Mouse (Mus musculus): Measurements from ENCODE around the gene Pin4.
"Not testable (repeated sequence)": the region's sequence is repeated elsewhere in the genome, so short reads cannot be mapped to it uniquely, and the experiment has no call there.

- not testable (repeated sequence) for TF ChIP-seq EP300 (IDR thresholded peaks at IDR 0.05; ENCODE audit: insufficient read depth, low read depth, low read length); CTCF (IDR thresholded peaks at IDR 0.05; ENCODE audit: low read depth, low read length); POLR2A (IDR thresholded peaks at IDR 0.05; ENCODE audit: insufficient read depth, low read length)
Observed at GRCm38 (mm10) chrX:102103830-102104229, 15.4 kb upstream of the Pin4 start.

All from ES-Bruce4 (cell line).